Mouse (Mus musculus) liver, postnatal 0 days (tissue): ENCODE results near the gene Magea3. TPM values are rescaled to one million over a fixed set of nuclear protein-coding genes. Genes with fewer than 3 reads are reported as not detected.
"Not testable (repeated sequence)": the region's sequence is repeated elsewhere in the genome, so short reads cannot be mapped to it uniquely, and the experiment has no call there.

Source experiments
- ATAC-seq: fragments of 200-750 bp; cut with Nextera tagmentation; 2 replicates; pipeline ENCODE4 v1.8.0; 2017; ENCODE audit warnings: mild to moderate bottlenecking, moderate library complexity
- DNase-seq: peaks from one replicate; pipeline ENCODE4 v3.0.0-alpha.2; 2016
- H3K27ac ChIP-seq: fragments of 300-500 bp; sonication (generic); 2 replicates; pipeline ENCODE4 v1.5.1; 2014; ENCODE audit warnings: antibody characterized with exemption, moderate library complexity, mild to moderate bottlenecking, low read depth
- H3K27me3 ChIP-seq: fragments of 300-500 bp; sonication (generic); 2 replicates; pipeline ENCODE4 v1.6.1; 2014; ENCODE audit warnings: low read length, control low read depth, mixed read lengths; ENCODE audit not compliant: insufficient read depth
- H3K36me3 ChIP-seq: fragments of 300-500 bp; sonication (generic); replicated peaks from 2 replicates; pipeline ENCODE4 v1.6.1; 2014; ENCODE audit warnings: mild to moderate bottlenecking, control low read depth, low read length, moderate library complexity, mixed read lengths; ENCODE audit not compliant: insufficient read depth
- H3K4me1 ChIP-seq: fragments of 300-500 bp; sonication (generic); 2 replicates; pipeline ENCODE4 v1.6.1; 2014; ENCODE audit warnings: antibody characterized with exemption, mild to moderate bottlenecking, control low read depth; ENCODE audit not compliant: insufficient read depth
- H3K4me2 ChIP-seq: fragments of 300-500 bp; sonication (generic); 2 replicates; pipeline ENCODE4 v1.6.1; 2014; ENCODE audit warnings: low read depth, mild to moderate bottlenecking, low read length, moderate library complexity, mixed read lengths
- H3K4me3 ChIP-seq: fragments of 300-500 bp; sonication (generic); 2 replicates; pipeline ENCODE4 v1.5.1; 2014; ENCODE audit warnings: low read depth, low read length
- H3K9ac ChIP-seq: fragments of 300-500 bp; sonication (generic); replicated peaks from 2 replicates; pipeline ENCODE4 v1.6.1; 2014; ENCODE audit warnings: mild to moderate bottlenecking, moderate library complexity
- H3K9me3 ChIP-seq: fragments of 300-500 bp; sonication (generic); 2 replicates; pipeline ENCODE4 v1.6.1; 2016; ENCODE audit warnings: mild to moderate bottlenecking, control low read depth, low read length, mixed read lengths
- WGBS: fragments of 180-500 bp; shearing (Covaris S2); extraction: QIAGEN DNeasy Blood & Tissue Kit; methylation state at CpG from one replicate; pipeline ENCODE4 v1.1.7; 2014; ENCODE audit not compliant: insufficient replicate concordance; 5-methylcytosine and 5-hydroxymethylcytosine counted together
- polyA plus RNA-seq: library from polyadenylated mRNA; unstranded; fragments of >200 nt; fragmentation: Nextera tagmentation; extraction: Ambion mirVana; gene quantifications from 2 replicates; pipeline ENCODE4 v1.2.1, GENCODE M21; 2015

The Magea3 gene
- polyA plus RNA-seq = not detected in 2 replicates

- not testable (repeated sequence) for H3K4me3 ChIP-seq, H3K9ac ChIP-seq, H3K27ac ChIP-seq, H3K4me1 ChIP-seq, H3K9me3 ChIP-seq, DNase-seq, ATAC-seq, H3K4me2 ChIP-seq, H3K27me3 ChIP-seq, H3K36me3 ChIP-seq
- WGBS = 60% methylated on average over 1 of the region's 1 CpGs
Observed at GRCm38 (mm10) chrX:154949405-154949804, at the start of gene Magea3. TSS of gene Magea3 (minus strand) at chrX:154949505.

DNA sequence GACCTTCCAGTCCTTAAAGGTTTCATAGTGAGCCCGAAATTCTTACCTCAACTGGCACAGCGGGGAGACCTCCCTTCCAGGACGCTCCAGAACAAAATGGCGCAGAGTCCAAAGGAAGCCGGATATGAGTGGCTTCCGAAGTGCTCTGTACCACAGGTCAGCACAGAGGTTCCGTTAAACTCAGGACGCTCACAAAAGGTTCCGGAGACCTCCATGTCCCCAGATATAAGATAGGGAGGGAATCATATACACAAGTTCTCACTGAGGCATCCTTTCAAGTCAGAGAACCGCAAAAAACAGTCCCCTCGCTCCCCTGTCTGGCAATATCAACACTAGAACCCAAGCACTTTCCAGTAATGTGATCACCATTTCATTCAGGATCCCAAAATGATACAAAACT is 46.4 kb upstream of the Magea3 start, which contains the start of gene Magea8:
TSS of gene Magea8 (minus strand) at position 101 of the 400 bp plus-strand sequence.
- not testable (repeated sequence) for H3K27me3 ChIP-seq, H3K9me3 ChIP-seq, H3K4me2 ChIP-seq, ATAC-seq, DNase-seq, H3K4me3 ChIP-seq, H3K36me3 ChIP-seq, H3K27ac ChIP-seq, H3K4me1 ChIP-seq, H3K9ac ChIP-seq
- WGBS = 75% methylated on average over 11 of the region's 11 CpGs

- H3K4me1 ChIP-seq, H3K4me3 ChIP-seq, H3K27ac ChIP-seq, H3K9ac ChIP-seq, H3K4me2 ChIP-seq, H3K9me3 ChIP-seq, DNase-seq, H3K36me3 ChIP-seq, H3K27me3 ChIP-seq, ATAC-seq: not testable (repeated sequence)
- 48% methylated on average over 1 of the region's 1 CpGs for WGBS
Observed at GRCm38 (mm10) chrX:154935887-154936286, 13.4 kb downstream of the Magea3 start, which contains the start of gene Magea6. TSS of gene Magea6 (minus strand) at chrX:154935987.

Other genes starting within 250 kb of the Magea3 start
- not detected in 2 replicates for gene Cldn34b1, start 59.2 kb downstream of the Magea3 start, polyA plus RNA-seq
- not detected in 2 replicates for gene Magea6, start 13.5 kb downstream of the Magea3 start, polyA plus RNA-seq
- gene Magea8, start 46.3 kb upstream of the Magea3 start, polyA plus RNA-seq = not detected in 2 replicates
- gene Magea5, start 113.6 kb upstream of the Magea3 start, polyA plus RNA-seq = not detected in 2 replicates
- not detected in 2 replicates for gene Magea1, start 140.3 kb upstream of the Magea3 start, polyA plus RNA-seq
- not detected in 2 replicates for gene Magea2, start 144.2 kb upstream of the Magea3 start, polyA plus RNA-seq
- gene Cldn34b2, start 178.9 kb upstream of the Magea3 start, polyA plus RNA-seq = not detected in 2 replicates